Mouse (Mus musculus) forebrain, embryonic 13.5 days (tissue): ENCODE measurements around the gene Igf2bp1. TPM values are rescaled to one million over a fixed set of nuclear protein-coding genes. Genes with fewer than 3 reads are reported as not detected.
"Not testable (repeated sequence)": the region's sequence is repeated elsewhere in the genome, so short reads cannot be mapped to it uniquely, and the experiment has no call there.

Experiments
- ATAC-seq: fragments of 200-750 bp; cut with Nextera tagmentation; 2 replicates; pipeline ENCODE4 v1.8.0; 2017
- H3K27ac ChIP-seq: fragments of 300-500 bp; sonication (generic); 2 replicates; pipeline ENCODE4 v1.5.1; 2015; ENCODE audit warnings: inconsistent platforms, mild to moderate bottlenecking, moderate library complexity
- H3K27me3 ChIP-seq: fragments of 300-500 bp; sonication (generic); 2 replicates; pipeline ENCODE4 v1.6.1; 2015; ENCODE audit warnings: mild to moderate bottlenecking, inconsistent platforms
- H3K36me3 ChIP-seq: fragments of 300-500 bp; sonication (generic); 2 replicates; pipeline ENCODE4 v1.6.1; 2015; ENCODE audit warnings: mild to moderate bottlenecking, inconsistent platforms; ENCODE audit not compliant: poor library complexity, severe bottlenecking
- H3K4me1 ChIP-seq: fragments of 300-500 bp; sonication (generic); 2 replicates; pipeline ENCODE4 v1.6.1; 2015; ENCODE audit warnings: inconsistent platforms
- H3K4me2 ChIP-seq: fragments of 300-500 bp; sonication (generic); 2 replicates; pipeline ENCODE4 v1.6.1; 2015; ENCODE audit warnings: inconsistent platforms, mild to moderate bottlenecking, moderate library complexity
- H3K4me3 ChIP-seq: fragments of 300-500 bp; sonication (generic); 2 replicates; pipeline ENCODE4 v1.5.1; 2015; ENCODE audit warnings: mild to moderate bottlenecking, inconsistent platforms
- H3K9ac ChIP-seq: fragments of 300-500 bp; sonication (generic); 2 replicates; pipeline ENCODE4 v1.6.1; 2015; ENCODE audit warnings: mild to moderate bottlenecking, inconsistent platforms
- H3K9me3 ChIP-seq: fragments of 300-500 bp; sonication (generic); replicated peaks from 2 replicates; pipeline ENCODE4 v1.6.1; 2016; ENCODE audit warnings: inconsistent platforms
- WGBS: fragments of 180-500 bp; shearing (Covaris S2); methylation state at CpG from one replicate; pipeline ENCODE4 v1.1.7; 2015; 5-methylcytosine and 5-hydroxymethylcytosine counted together
- polyA plus RNA-seq: library from polyadenylated mRNA; unstranded; fragments of >200 nt; fragmentation: Nextera tagmentation; extraction: Ambion mirVana; gene quantifications from 2 replicates; pipeline ENCODE4 v1.2.1, GENCODE M21; 2015

Gene Igf2bp1
- polyA plus RNA-seq, 1 experiment from 2014 or later, result 53.4 TPM

DNA sequence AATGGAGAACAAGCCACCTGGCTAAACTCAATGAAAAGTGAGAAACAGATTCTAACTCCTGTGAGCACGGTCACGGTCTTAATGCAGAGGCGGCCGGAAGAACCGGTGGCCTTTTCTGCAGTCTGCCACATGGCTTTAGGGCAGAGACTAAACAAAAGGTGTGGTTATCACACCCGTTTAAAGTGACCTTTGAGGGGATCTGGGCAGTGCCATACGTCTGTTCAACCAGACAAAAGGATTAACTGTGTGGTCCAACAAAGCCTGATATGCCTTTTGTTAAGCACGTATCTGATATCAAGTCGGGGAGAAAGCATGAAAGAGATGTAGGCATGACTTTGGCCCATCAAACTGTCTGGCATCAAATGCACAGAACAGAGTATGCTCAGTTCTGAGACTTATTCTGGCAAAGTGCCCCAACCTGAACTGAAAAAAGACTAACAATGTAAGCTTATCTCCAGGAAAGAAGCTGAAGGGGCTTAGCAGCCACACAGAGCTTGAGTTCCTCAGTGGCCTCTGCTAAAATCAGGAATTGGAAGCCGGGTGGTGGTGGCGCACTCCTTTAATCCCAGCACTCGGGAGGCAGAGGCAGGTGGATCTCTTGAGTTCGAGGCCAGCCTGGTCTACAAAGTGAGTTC lies 59.8 kb downstream of the Igf2bp1 start:
- no peaks in the 10 kb centered on the region for H3K4me1 ChIP-seq

DNA sequence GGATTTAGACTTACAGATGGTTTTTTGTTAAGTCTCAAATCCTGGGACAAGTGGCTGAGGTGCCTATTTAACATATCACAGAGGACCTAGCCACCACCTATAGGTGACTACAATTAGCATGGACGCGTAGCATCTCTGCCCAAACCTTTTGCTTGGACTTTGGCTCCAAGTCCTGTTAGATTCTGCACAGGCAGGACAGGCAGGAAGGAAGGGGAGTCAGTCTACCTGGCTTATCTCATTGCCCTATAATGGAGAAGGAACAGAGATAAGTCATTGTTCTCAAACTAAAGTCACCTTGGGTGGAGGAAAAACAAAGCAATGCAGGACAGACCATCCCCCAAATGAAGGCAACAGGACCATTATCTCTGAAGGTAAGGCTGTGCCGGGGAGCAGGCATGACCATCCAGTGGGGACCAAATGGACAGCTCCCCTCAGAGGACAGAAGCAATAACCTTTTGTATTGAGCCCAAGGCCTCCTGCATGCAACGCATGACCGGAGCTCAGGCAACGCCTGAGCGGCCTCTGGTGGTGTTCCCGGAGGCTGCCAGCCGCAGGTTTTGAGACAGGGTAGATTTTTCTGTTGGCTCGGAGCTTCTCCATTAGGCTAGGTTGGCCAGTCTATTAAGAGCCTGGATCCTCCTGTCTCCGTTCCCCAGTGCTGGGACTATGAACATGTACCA lies 65.8 kb downstream of the Igf2bp1 start:
- Histone ChIP-seq H3K27me3 (no peaks in the 10 kb centered on the region), H3K9ac (no peak overlapping the region), H3K4me2 (no peak overlapping the region), H3K4me3 (no peak overlapping the region), H3K4me1 (no peaks in the 10 kb centered on the region), H3K36me3 (no peaks in the 10 kb centered on the region), H3K27ac (no peak overlapping the region), H3K9me3 (no peaks in the 10 kb centered on the region)
- 41% methylated on average over 11 of the region's 11 CpGs for WGBS
- no peak for ATAC-seq

More for the DNA sequence above, 59.8 kb downstream of the Igf2bp1 start:
- Histone ChIP-seq H3K27me3 (no peaks in the 10 kb centered on the region), H3K27ac (no peak overlapping the region), H3K9ac (no peak overlapping the region), H3K4me2 (no peak overlapping the region), H3K36me3 (no peaks in the 10 kb centered on the region), H3K9me3 (no peaks in the 10 kb centered on the region), H3K4me3 (no peak overlapping the region)
- no peak for ATAC-seq
- WGBS, result 62% methylated on average over 13 of the region's 13 CpGs

DNA sequence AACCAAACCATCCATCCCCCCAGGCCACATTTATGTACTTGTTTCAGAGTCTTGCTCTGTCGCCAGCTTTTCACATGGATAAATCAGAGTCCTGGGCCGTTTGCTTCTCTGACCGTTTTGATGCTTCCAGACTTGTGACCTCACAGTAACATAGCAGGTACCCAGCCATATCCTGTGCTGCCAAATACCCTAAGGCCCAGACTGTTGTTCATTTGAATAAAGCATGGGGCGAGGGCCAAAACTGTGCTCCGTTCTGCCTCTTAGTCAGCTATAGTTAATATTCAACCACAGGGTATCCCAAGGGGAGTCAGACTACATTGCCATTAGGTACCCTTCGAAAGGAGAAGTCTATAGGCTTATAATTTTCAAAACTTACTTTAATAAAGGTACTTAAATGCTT lies 69.3 kb downstream of the Igf2bp1 start:
- Histone ChIP-seq H3K4me2 (no peak overlapping the region), H3K27me3 (no peaks in the 10 kb centered on the region), H3K9ac (no peak overlapping the region), H3K9me3 (no peaks in the 10 kb centered on the region), H3K27ac (no peak overlapping the region), H3K36me3 (no peaks in the 10 kb centered on the region), H3K4me3 (no peak overlapping the region), H3K4me1 (no peaks in the 10 kb centered on the region)
- no peak for ATAC-seq
- WGBS, result 90% methylated on average over 6 of the region's 6 CpGs

DNA sequence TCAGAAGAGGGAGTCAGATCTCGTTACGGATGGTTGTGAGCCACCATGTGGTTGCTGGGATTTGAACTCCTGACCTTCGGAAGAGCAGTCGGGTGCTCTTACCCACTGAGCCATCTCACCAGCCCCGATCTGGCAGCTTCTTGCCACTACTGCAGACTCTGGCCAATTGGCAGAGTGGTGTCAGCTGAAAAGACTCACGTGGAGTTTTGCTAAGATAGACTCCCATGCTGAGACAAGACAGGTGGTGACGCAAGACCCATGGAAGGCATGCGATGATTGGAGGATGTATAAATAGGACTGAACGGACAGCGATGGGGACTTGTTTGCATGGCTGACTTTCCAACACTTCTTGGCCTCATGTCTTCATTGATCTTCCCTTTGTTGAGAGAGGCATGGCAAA lies 73.6 kb downstream of the Igf2bp1 start:
- not testable (repeated sequence) for H3K4me1 ChIP-seq, H3K4me2 ChIP-seq, H3K9me3 ChIP-seq, H3K27ac ChIP-seq, H3K27me3 ChIP-seq, H3K36me3 ChIP-seq, H3K9ac ChIP-seq, ATAC-seq, H3K4me3 ChIP-seq
- 89% methylated on average over 8 of the region's 10 CpGs for WGBS

DNA sequence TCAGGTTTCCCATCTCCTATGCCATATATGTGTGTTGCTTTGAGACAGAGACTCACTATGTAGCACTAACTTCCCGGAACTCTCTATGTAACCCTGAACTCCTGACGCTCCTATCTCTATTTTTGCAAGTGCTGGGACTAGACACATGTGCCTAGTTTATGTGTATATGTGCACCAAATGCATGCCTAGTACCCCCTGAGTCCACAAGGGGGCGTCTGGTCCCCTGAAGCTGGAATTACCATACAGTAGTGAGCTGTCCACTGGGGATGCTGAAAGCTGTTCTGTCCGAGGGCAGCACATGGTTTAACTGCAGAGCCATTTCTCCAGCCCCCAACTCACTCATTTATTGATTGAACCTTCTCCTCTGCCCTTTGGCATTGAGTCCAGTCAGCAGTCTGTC lies 79.3 kb downstream of the Igf2bp1 start:
- Histone ChIP-seq H3K27ac (no peak overlapping the region), H3K4me3 (no peak overlapping the region), H3K9me3 (0 out of 2 replicates have a peak, but pooled peaks cover 5% of the 10 kb centered on the region), H3K9ac (no peak overlapping the region), H3K27me3 (peaks cover 20% of the 10 kb centered on the region), H3K36me3 (no peaks in the 10 kb centered on the region), H3K4me2 (no peak overlapping the region), H3K4me1 (no peaks in the 10 kb centered on the region)
- 74% methylated on average over 4 of the region's 4 CpGs for WGBS
- ATAC-seq, result no peak

DNA sequence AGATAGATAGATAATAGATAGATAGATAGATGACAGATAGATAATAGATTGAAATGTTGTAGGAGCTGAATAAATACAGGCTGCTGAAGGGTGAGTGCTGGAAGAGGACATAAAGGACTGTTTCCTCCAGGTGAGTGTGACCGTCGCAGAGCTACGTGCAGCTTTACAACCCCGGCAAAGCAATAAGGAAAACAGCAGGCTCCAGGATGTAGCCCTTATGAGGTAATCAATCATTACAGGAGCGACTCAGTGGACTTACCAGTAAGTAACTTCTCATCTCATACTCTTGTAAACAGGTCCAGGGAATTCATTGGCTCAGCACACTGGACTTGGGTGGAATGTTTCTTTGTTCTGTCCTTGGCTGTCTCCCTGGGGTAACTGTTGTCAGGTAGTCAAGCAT lies 79.8 kb downstream of the Igf2bp1 start:
- Histone ChIP-seq H3K9ac (no peak overlapping the region), H3K27ac (no peak overlapping the region), H3K4me3 (no peak overlapping the region), H3K9me3 (0 out of 2 replicates have a peak, but pooled peaks cover 5% of the 10 kb centered on the region), H3K4me1 (no peaks in the 10 kb centered on the region), H3K4me2 (no peak overlapping the region), H3K36me3 (no peaks in the 10 kb centered on the region), H3K27me3 (peaks cover 20% of the 10 kb centered on the region)
- no peak for ATAC-seq
- whole genome bisulfite sequencing, result 89% methylated on average over 5 of the region's 5 CpGs

DNA sequence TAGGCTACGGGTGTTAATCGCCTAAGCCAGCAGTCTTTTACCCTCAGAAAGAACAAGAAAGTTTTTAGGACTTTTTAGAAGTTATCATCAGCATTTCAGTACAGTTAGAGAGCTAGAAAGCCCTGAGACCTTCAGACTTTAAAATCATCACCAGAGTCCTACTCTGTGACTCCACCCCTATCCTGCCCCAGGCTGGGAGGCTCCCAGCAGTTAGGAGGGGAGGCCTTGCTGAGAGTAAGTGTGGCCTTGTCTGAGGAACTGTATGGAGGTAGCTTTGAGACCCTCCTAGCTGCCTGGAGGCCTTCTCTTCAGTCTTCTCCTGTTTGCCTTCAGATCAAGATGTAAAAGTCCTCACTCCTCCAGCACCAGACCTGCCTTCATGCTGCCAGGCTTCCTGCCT lies 81.5 kb downstream of the Igf2bp1 start:
- Histone ChIP-seq H3K27ac (no peak overlapping the region), H3K4me2 (no peak overlapping the region), H3K4me3 (no peak overlapping the region), H3K4me1 (no peaks in the 10 kb centered on the region), H3K9me3 (0 out of 2 replicates have a peak, but pooled peaks cover 5% of the 10 kb centered on the region), H3K9ac (no peak overlapping the region), H3K36me3 (no peaks in the 10 kb centered on the region), H3K27me3 (peaks cover 27% of the 10 kb centered on the region)
- 3% methylated on average over 2 of the region's 2 CpGs for WGBS
- ATAC-seq, result no peak

DNA sequence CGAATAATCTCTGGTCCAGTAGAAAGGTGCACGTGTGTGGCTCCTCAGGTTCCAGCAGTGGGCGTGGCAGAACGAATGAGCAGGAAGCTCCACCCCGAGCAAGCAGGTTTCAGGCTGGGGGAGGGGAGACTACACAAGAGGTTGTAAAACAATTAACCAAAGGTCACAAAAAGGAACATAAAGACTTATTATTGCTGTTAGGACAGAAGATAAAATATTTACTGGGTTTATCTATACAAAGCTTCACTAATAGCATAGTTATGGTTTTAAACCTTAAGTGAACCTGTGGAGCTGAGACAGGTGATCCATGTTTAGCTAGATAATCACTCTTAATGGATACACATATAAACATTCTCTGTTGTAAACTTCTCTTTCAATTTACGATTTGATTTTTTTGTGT lies 82.3 kb downstream of the Igf2bp1 start:
- H3K4me2 ChIP-seq, H3K27ac ChIP-seq, ATAC-seq, H3K36me3 ChIP-seq, H3K9ac ChIP-seq, H3K9me3 ChIP-seq, H3K4me3 ChIP-seq, H3K4me1 ChIP-seq: not testable (repeated sequence)
- H3K27me3 ChIP-seq, result peaks cover 30% of the 10 kb centered on the region
- WGBS, result under 1% methylated on average over 4 of the region's 6 CpGs

DNA sequence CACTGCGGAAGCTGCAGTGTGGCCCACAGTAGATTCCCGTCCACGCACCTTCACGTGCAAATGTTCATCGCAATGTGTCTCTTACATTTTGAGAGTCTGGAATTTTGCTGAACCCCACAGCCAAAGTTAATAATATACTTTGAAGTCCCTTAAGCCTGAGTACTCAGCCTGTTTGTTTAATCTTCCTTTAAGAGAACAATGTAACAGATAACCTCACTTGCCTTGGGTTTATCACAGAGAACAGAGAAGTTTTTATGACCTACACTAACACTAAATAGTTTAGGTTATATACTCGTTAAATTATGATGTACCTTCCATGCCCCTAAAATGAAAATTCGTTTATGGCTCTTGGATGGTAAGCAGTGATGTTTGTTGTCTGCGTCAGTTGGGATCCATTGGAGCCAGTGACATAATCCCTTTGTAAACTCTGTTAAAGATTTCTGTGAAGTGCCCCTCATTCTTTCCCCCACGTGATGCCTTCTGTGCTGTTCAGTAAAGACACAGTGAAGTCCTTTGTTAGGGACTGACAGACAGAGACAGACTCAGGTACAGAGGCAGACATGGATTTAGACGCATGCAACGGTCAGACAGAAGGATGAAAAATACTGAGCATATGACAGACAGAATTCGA lies 83.6 kb downstream of the Igf2bp1 start:
- no peak overlapping the region for H3K4me2 ChIP-seq
- no peaks in the 10 kb centered on the region for H3K4me1 ChIP-seq
- H3K9ac ChIP-seq, result no peak overlapping the region
- H3K4me3 ChIP-seq, result no peak overlapping the region
- H3K9me3 ChIP-seq, result no peaks in the 10 kb centered on the region
- H3K36me3 ChIP-seq, result no peaks in the 10 kb centered on the region
- H3K27me3 ChIP-seq, result peaks cover 41% of the 10 kb centered on the region
- 53% methylated on average over 12 of the region's 12 CpGs for WGBS
- no peak for ATAC-seq
- H3K27ac ChIP-seq, result no peak overlapping the region

DNA sequence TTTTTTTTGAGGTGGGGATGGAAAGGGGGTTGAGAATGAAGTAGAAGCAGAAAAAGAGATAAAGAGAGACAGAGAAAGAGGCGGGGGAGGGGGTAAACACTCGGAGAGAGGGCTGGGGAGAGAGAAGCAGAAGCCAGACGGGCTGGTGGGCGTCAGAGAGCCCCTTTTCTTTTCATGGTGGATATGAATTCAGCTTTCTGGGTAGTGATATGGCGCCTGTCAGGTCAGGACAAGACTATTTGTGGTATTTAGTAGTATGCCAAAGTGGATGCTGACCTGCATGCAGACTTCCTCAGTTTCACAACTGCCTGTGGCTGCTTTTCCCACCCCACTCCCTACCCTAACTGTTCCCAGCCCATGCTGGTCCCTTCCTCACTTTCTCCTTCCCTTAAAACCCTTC lies 89.3 kb downstream of the Igf2bp1 start:
- Histone ChIP-seq H3K4me1 (peaks cover 18% of the 10 kb centered on the region), H3K9ac (no peak overlapping the region), H3K27ac (no peak overlapping the region), H3K4me2 (no peak overlapping the region), H3K36me3 (no peaks in the 10 kb centered on the region), H3K4me3 (no peak overlapping the region), H3K27me3 (peaks cover 74% of the 10 kb centered on the region), H3K9me3 (no peaks in the 10 kb centered on the region)
- 3% methylated on average over 5 of the region's 5 CpGs for WGBS
- ATAC-seq, result no peak

DNA sequence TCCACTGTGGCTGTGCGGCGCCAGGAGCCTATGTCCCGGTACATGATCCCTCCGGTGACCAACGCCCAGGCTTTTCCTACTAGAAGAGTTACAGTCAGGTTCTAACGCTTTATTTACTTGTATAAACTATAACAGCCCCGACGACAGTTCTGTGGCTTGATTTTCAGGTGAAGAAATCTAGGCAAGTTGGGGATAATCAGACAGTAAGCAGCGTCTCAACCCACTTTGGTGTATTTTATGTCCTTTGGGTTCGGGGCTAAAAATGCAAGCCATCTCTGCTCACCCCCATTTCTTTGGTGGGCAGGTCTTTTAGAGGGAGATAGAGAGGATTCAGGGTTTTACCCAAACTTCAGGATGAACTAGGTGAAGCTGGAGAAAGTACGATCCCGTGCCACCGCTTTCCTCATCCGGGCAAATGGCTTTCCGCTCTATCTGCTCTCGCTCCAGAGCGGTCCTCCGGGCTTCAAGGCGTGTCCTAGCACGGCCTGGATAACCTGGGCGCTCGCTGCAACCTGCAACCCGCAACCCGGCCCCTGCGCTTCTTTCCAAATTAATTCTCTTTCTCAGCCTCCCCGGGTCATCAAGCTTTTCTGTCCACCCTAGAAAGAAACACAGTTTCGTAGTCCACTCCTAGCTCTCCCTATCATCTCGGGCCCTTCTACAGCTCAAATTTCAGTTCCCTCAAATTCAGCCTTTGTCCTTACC lies 90.6 kb downstream of the Igf2bp1 start:
- WGBS, result 1% methylated on average over 28 of the region's 28 CpGs
- Histone ChIP-seq H3K27me3 (peaks cover 80% of the 10 kb centered on the region), H3K9ac (peak overlapping the region; percentile 16; the same call in 1 of the 2 replicates), H3K4me1 (peaks cover 18% of the 10 kb centered on the region), H3K36me3 (no peaks in the 10 kb centered on the region), H3K4me2 (peak overlapping the region; percentile 46), H3K4me3 (peak overlapping the region; percentile 23), H3K27ac (no peak overlapping the region), H3K9me3 (no peaks in the 10 kb centered on the region)
- ATAC-seq, result no peak

DNA sequence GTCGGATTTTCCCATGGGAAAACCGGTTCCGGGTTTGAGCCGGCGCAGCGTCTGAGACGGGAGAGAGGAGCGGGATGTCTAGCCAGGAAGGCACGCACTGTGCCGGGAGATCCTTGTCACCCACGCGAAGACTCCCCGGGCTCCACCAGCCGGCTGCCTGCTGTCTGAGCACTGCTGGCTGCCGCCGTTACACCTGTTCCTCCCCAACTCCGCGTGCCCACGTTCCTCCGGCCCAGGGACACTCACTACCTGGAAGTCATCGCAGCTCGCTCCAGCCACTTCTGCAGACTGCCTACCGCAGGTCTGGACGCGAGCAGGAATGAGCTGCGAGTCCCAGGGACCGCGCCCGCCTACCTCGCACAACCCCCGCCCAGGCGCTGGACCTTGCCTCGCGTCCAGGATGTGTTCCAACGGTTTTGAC lies 91.2 kb downstream of the Igf2bp1 start, which contains the start of gene B4galnt2:
TSS of gene B4galnt2 (minus strand) at position 321 of the 421 bp plus-strand sequence.
- Histone ChIP-seq H3K27ac (no peak within 1 kb of the TSS), H3K9ac (peak within 1 kb of the TSS; percentile 16; the same call in 1 of the 2 replicates), H3K9me3 (no peaks in the 10 kb centered on the region), H3K36me3 (no peaks in the 10 kb centered on the region), H3K4me3 (peak within 1 kb of the TSS; percentile 23), H3K27me3 (peaks cover 80% of the 10 kb centered on the region), H3K4me1 (peaks cover 18% of the 10 kb centered on the region), H3K4me2 (peak within 1 kb of the TSS; percentile 46)
- no peak for ATAC-seq
- under 1% methylated on average over 35 of the region's 35 CpGs for WGBS
